Mouse (Mus musculus): ENCODE measurements around the gene Rab31. TPM values are rescaled to one million over a fixed set of nuclear protein-coding genes. Genes with fewer than 3 reads are reported as not detected.
A peak's percentile ranks its signal among the peaks of the same experiment; 100 is the strongest.

The Rab31 gene
- polyA plus RNA-seq, 1 experiment from 2014 or later = 75.5 TPM

- WGBS = 96% methylated on average over 12 of the region's 12 CpGs
- Histone ChIP-seq H3K4me3 (no peak overlapping the region), H3K9ac (replicated peaks) (no peak overlapping the region), H3K4me1 (peaks cover 3% of the 10 kb centered on the region; the same call in 1 of the 2 replicates), H3K27ac (replicated peaks) (no peak overlapping the region), H3K9me3 (no peaks in the 10 kb centered on the region), H3K36me3 (no peaks in the 10 kb centered on the region), H3K27me3 (no peaks in the 10 kb centered on the region), H3K4me2 (replicated peaks) (no peak overlapping the region)
- no peak for ATAC-seq (replicated peaks)
These were observed 20.9 kb upstream of the Rab31 start for GRCm38 (mm10) chr17:65793307-65793930.

DNA sequence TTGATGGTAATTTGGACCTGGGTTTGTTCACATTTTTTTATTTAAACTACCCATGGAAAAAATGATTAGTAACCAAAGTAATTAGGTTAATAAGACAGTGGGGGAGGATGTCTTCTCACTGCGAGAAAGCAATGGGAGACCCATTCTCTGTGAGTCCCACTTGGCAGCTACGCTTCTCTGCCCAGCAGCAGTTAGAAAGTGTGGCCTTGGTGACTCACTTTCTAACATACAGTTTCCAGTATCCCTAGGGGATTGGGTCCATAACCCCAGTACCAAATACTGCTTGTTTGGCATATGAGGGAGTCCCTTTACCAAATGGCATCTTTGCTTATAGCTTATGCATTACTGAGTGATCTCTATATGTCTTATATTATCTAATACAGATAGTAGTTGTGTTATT lies 18.6 kb upstream of the Rab31 start:
- Histone ChIP-seq H3K4me3 (no peak overlapping the region), H3K9ac (replicated peaks) (no peak overlapping the region), H3K4me2 (replicated peaks) (no peak overlapping the region), H3K9me3 (no peaks in the 10 kb centered on the region), H3K4me1 (peaks cover 6% of the 10 kb centered on the region), H3K27ac (replicated peaks) (no peak overlapping the region), H3K27me3 (no peaks in the 10 kb centered on the region), H3K36me3 (no peaks in the 10 kb centered on the region)
- WGBS = 78% methylated on average over 2 of the region's 2 CpGs
- no peak for ATAC-seq (replicated peaks)

GRCm38 (mm10) chr17:65789576-65789975 lies 17.0 kb upstream of the Rab31 start:
- no peak for ATAC-seq (replicated peaks)
- 91% methylated on average over 6 of the region's 6 CpGs for WGBS
- Histone ChIP-seq H3K36me3 (no peaks in the 10 kb centered on the region), H3K9me3 (no peaks in the 10 kb centered on the region), H3K27me3 (no peaks in the 10 kb centered on the region), H3K4me2 (replicated peaks) (no peak overlapping the region), H3K4me1 (peaks cover 11% of the 10 kb centered on the region), H3K27ac (replicated peaks) (no peak overlapping the region), H3K4me3 (no peak overlapping the region), H3K9ac (replicated peaks) (no peak overlapping the region)

- no peak overlapping the region for H3K27ac ChIP-seq (replicated peaks)
- WGBS = 91% methylated on average over 12 of the region's 12 CpGs
- H3K9ac ChIP-seq (replicated peaks) = no peak overlapping the region
- H3K36me3 ChIP-seq = no peaks in the 10 kb centered on the region
- H3K4me3 ChIP-seq = no peak overlapping the region
- no peaks in the 10 kb centered on the region for H3K9me3 ChIP-seq
- H3K27me3 ChIP-seq = no peaks in the 10 kb centered on the region
- ATAC-seq (replicated peaks) = no peak
- H3K4me2 ChIP-seq (replicated peaks) = no peak overlapping the region
- H3K4me1 ChIP-seq = peaks cover 16% of the 10 kb centered on the region
These were observed 16.2 kb upstream of the Rab31 start for GRCm38 (mm10) chr17:65788542-65789291.

GRCm38 (mm10) chr17:65787261-65787660 lies 14.7 kb upstream of the Rab31 start:
- Histone ChIP-seq H3K27me3 (no peaks in the 10 kb centered on the region), H3K36me3 (no peaks in the 10 kb centered on the region), H3K9ac (replicated peaks) (no peak overlapping the region), H3K27ac (replicated peaks) (no peak overlapping the region), H3K9me3 (no peaks in the 10 kb centered on the region), H3K4me3 (no peak overlapping the region), H3K4me2 (replicated peaks) (no peak overlapping the region), H3K4me1 (peaks cover 16% of the 10 kb centered on the region)
- no peak for ATAC-seq (replicated peaks)
- WGBS = 94% methylated on average over 4 of the region's 4 CpGs

GRCm38 (mm10) chr17:65786225-65786624 lies 13.7 kb upstream of the Rab31 start:
- ATAC-seq (replicated peaks) = no peak
- 84% methylated on average over 7 of the region's 7 CpGs for WGBS

DNA sequence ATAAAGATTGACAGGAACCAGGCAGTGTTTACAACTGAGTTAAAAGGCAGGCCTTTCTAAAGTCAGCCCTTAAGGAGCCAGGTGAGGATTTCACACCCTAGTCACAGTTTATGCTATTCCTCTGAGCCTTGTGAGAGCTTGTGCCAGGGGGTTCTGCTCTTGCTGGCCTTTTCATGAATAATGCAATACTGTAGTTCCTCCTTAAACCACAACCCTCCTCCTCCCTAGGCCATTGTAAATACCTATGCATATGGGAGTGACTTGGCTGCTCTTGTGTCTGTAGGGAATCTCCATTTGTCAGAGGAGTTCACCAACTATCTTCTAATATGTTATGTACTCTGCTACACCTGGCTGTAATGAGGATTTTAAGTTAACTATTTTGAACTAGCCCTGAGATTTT lies 13.2 kb upstream of the Rab31 start:
- H3K4me3 ChIP-seq = no peak overlapping the region
- no peak for ATAC-seq (replicated peaks)
- no peaks in the 10 kb centered on the region for H3K9me3 ChIP-seq
- no peak overlapping the region for H3K27ac ChIP-seq (replicated peaks)
- H3K4me2 ChIP-seq (replicated peaks) = no peak overlapping the region
- no peaks in the 10 kb centered on the region for H3K27me3 ChIP-seq
- no peak overlapping the region for H3K9ac ChIP-seq (replicated peaks)
- H3K4me1 ChIP-seq = peaks cover 27% of the 10 kb centered on the region
- no peaks in the 10 kb centered on the region for H3K36me3 ChIP-seq

More at GRCm38 (mm10) chr17:65786225-65786624, 13.7 kb upstream of the Rab31 start:
- no peaks in the 10 kb centered on the region for H3K36me3 ChIP-seq
- H3K4me3 ChIP-seq = no peak overlapping the region
- no peak overlapping the region for H3K9ac ChIP-seq (replicated peaks)
- no peak overlapping the region for H3K4me2 ChIP-seq (replicated peaks)
- peaks cover 24% of the 10 kb centered on the region for H3K4me1 ChIP-seq
- no peak overlapping the region for H3K27ac ChIP-seq (replicated peaks)
- no peaks in the 10 kb centered on the region for H3K27me3 ChIP-seq
- no peaks in the 10 kb centered on the region for H3K9me3 ChIP-seq

GRCm38 (mm10) chr17:65784610-65785140 lies 12.1 kb upstream of the Rab31 start:
- 0 out of 2 replicates have a peak overlapping the region, but pooled peaks have one; percentile 17 for H3K27ac ChIP-seq (replicated peaks)
- H3K36me3 ChIP-seq = no peaks in the 10 kb centered on the region
- H3K9ac ChIP-seq (replicated peaks) = peak overlapping the region; percentile 96; the same call in 1 of the 2 replicates
- peak overlapping the region; percentile 56 for H3K4me2 ChIP-seq (replicated peaks)
- peaks cover 27% of the 10 kb centered on the region for H3K4me1 ChIP-seq
- ATAC-seq (replicated peaks) = no peak
- no peaks in the 10 kb centered on the region for H3K9me3 ChIP-seq
- peak overlapping the region; percentile 98 for H3K4me3 ChIP-seq
- H3K27me3 ChIP-seq = no peaks in the 10 kb centered on the region
- 73% methylated on average over 8 of the region's 8 CpGs for WGBS

DNA sequence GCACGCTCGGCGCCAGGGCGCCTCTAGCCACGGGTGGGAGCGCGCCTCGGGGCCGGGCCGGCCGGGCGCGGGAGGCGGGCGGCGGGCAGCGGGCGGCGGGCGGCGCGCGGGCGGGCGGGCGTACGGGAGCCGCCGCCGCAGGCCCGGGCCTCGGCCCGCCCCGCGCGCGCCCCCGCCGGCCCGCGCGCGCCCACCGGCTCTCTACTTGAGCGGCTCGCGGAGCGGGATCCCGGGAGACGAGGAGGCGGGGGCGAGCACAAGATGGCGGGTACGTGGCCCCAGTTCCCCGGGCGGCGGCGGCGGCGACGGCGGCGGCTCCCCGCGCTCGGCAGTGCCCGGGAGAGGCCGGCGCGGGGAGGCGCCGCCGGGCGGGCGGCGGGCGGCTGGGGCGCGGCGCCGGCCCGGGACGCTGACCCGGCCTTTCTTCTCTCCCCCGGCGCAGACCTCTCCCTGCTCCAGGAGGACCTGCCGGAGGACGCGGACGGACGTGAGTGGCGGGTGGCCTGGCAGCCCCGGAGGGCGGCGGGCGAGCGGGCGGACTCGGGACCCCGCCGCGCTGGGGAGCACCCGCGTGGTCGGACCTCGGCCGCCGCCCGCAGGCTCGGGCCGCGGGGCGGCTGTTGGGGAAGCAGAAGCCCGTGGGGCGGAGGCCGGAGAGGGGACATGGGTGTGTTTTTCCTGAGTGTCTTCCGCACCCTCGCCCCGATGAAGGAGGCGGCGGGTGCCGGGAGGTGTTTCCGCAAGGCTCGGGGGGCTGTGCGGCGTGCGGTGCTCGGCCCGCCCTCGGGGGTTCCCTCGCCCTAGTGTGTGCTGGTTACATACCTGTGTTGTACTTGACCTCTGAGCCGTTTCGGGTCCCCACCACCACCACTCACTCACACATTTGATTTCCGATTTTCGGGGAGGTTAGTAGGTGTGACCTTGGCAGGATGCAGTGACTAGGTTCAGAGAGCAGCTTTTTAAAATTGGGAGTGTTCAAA lies 10.9 kb upstream of the Rab31 start:
- Histone ChIP-seq H3K27me3 (no peaks in the 10 kb centered on the region), H3K4me2 (replicated peaks) (peak overlapping the region; percentile 56), H3K4me1 (peaks cover 27% of the 10 kb centered on the region), H3K4me3 (peak overlapping the region; percentile 98), H3K9ac (replicated peaks) (peak overlapping the region; percentile 96), H3K9me3 (no peaks in the 10 kb centered on the region), H3K27ac (replicated peaks) (peak overlapping the region; percentile 99), H3K36me3 (no peaks in the 10 kb centered on the region)
- ATAC-seq (replicated peaks) = peak; percentile 60
- under 1% methylated on average over 62 of the region's 135 CpGs for WGBS

DNA sequence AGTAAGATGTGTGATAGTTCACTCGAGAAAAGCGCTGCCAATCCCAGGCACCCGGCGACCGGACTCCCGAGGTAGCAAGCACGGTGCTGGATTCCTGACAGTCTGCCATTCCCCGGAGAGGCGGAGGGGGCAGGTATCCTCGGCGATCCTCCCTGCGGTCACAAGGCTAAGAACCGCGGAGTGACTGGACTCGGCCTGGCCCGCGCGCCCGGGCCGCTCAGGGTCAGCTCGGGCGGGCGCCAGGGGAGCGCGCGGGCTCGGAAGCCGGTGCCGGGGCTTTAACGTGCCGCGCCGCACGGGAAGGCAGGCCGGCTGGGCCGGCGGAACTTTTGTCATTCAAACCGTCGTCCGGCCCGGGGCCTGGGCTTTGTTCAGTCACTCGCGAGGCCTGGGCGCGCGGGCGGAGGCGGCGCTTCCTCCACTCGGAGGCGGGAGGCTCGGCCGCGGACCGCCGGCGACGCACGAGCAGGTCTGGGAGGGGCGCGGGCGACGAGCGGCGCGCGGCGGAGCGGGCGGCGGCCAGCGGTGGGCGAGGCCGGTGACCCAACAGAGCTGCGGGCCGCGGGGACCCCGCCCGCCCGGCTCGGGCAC lies 10.1 kb upstream of the Rab31 start, which contains the start of gene Ppp4r1:
Gene Ppp4r1 (plus strand): TSS at position 23 of the 591 bp plus-strand sequence.
- WGBS = under 1% methylated on average over 78 of the region's 81 CpGs
- Histone ChIP-seq H3K4me1 (peaks cover 23% of the 10 kb centered on the region), H3K27me3 (no peaks in the 10 kb centered on the region), H3K36me3 (no peaks in the 10 kb centered on the region), H3K4me3 (peak within 1 kb of the TSS; percentile 98), H3K9me3 (no peaks in the 10 kb centered on the region), H3K27ac (replicated peaks) (peak within 1 kb of the TSS; percentile 99), H3K9ac (replicated peaks) (peak within 1 kb of the TSS; percentile 96), H3K4me2 (replicated peaks) (peak within 1 kb of the TSS; percentile 68)
- peak; percentile 89 for ATAC-seq (replicated peaks)

DNA sequence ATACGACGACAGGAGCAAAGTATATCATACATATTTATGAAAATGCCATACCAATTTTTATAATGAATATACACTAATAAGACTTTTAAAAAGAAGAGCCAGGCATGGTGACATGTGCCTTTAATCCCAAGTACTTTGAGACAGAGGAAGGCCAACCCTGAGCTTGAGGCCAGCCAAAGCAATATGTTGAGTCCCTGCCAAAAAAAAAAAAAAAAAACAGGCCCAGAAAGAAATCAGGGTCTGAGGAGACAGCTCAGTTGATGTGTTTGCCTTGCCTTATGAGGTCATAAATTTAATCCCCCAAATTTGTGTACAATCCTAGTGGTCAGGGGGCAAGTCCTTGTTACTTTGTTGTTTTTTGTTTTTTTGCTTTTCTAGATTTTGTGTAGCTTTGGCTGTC lies 8.4 kb upstream of the Rab31 start:
- Histone ChIP-seq H3K27ac (replicated peaks) (no peak overlapping the region), H3K4me3 (no peak overlapping the region), H3K9ac (replicated peaks) (no peak overlapping the region), H3K36me3 (no peaks in the 10 kb centered on the region), H3K4me2 (replicated peaks) (no peak overlapping the region), H3K4me1 (peaks cover 23% of the 10 kb centered on the region), H3K27me3 (no peaks in the 10 kb centered on the region), H3K9me3 (no peaks in the 10 kb centered on the region)
- no peak for ATAC-seq (replicated peaks)
- 85% methylated on average over 2 of the region's 2 CpGs for WGBS

Data from forebrain, embryonic 15.5 days (tissue).